Mouse (Mus musculus) granulocyte monocyte progenitor cell, adult 5-6 weeks (primary cell): ENCODE results near the gene Col6a2. TPM values are rescaled to one million over a fixed set of nuclear protein-coding genes. Genes with fewer than 3 reads are reported as not detected.

Experiments used
- ATAC-seq: replicated peaks from 2 replicates; pipeline ENCODE4 v1.8.0; 2016; ENCODE audit warnings: mild to moderate bottlenecking, moderate TSS enrichment, inconsistent platforms; ENCODE audit not compliant: poor library complexity, severe bottlenecking
- total RNA-seq, 2 experiments: library from RNA; stranded (forward) in 1 of 2; stranded (reverse) in 1 of 2; fragments of 200-712, 200-1000 nt in 1 of 2; fragments of >200 nt in 1 of 2; fragmentation: Nextera tagmentation in 1 of 2; gene quantifications; 2 replicates each; pipeline ENCODE4 v1.2.3; 2014 to 2017

Col6a2 gene
- total RNA-seq, 2 experiments from 2014 or later = not detected

GRCm38 (mm10) chr10:76554061-76554460, 69.4 kb downstream of the Col6a2 start:
- no peak for ATAC-seq

GRCm38 (mm10) chr10:76551556-76551955, 71.9 kb downstream of the Col6a2 start:
- ATAC-seq = no peak

DNA sequence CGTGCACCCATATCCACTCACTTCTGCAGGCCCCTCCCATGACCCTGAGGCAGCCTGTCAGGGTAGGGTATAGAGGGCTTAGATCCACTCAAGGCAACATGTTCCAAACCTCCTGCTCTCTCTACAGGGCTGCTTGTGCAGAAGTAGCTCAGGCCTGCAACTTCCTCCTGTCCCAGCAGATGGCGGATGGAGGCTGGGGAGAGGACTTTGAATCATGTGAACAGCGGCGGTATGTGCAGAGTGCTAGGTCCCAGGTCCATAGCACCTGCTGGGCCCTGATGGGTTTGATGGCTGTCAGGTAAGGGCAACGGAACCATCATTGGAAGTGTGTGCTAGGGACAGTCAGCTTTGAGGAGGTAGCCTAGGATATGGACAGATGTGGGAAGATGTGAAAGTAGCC, 73.0 kb downstream of the Col6a2 start:
- ATAC-seq = no peak

GRCm38 (mm10) chr10:76548218-76548617, 75.2 kb downstream of the Col6a2 start:
- ATAC-seq = no peak

DNA sequence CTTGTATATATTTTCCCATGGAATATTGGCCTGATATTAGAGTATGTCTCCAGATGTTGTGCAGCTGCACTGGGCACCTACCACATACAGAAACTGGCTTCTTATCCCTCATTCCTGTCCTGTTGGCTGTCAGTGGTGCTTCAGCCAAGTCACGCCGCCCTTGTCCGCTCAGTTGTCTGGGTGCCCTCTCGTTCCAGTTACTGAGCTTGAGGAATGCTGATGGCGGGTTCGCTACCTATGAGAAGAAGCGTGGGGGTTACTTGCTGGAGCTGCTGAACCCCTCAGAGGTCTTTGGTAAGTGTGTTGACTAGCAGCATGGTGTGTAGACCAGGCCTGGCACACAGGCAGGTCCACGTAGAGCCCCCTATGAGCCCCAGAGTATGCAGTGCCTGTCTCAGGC, 76.9 kb downstream of the Col6a2 start:
- ATAC-seq = no peak

Other genes starting within 250 kb of the Col6a2 start
- 12.7 TPM in 1 of 2 replicates, not detected in the other for gene AC141477.1, start 183.2 kb downstream of the Col6a2 start, total RNA-seq (2014; fragmentation: Nextera tagmentation)
- gene AC141477.1, start 183.2 kb downstream of the Col6a2 start, total RNA-seq (2017) = 10.5 TPM in 1 of 2 replicates, not detected in the other
- gene Pcnt, start 180.8 kb downstream of the Col6a2 start, total RNA-seq (2014; fragmentation: Nextera tagmentation) = 39.5 and 41.9 TPM in 2 replicates
- gene Pcnt, start 180.8 kb downstream of the Col6a2 start, total RNA-seq (2017) = 53.6 and 55.6 TPM in 2 replicates
- gene 2610028H24Rik, start 174.5 kb downstream of the Col6a2 start, total RNA-seq (2014; fragmentation: Nextera tagmentation) = not detected in 2 replicates
- not detected in 2 replicates for gene 2610028H24Rik, start 174.5 kb downstream of the Col6a2 start, total RNA-seq (2017)
- 63.4 and 84.6 TPM in 2 replicates for gene Mcm3ap, start 154.7 kb downstream of the Col6a2 start, total RNA-seq (2014; fragmentation: Nextera tagmentation)
- 50.6 and 60.1 TPM in 2 replicates for gene Mcm3ap, start 154.7 kb downstream of the Col6a2 start, total RNA-seq (2017)
- gene Ybey, start 154.5 kb downstream of the Col6a2 start, total RNA-seq (2014; fragmentation: Nextera tagmentation) = 3.1 and 3.6 TPM in 2 replicates
- gene Ybey, start 154.5 kb downstream of the Col6a2 start, total RNA-seq (2017) = 4.3 and 6.5 TPM in 2 replicates
- 1.8 and 13.6 TPM in 2 replicates for gene Lss, start 92.0 kb downstream of the Col6a2 start, total RNA-seq (2014; fragmentation: Nextera tagmentation)
- gene Lss, start 92.0 kb downstream of the Col6a2 start, total RNA-seq (2017) = 4.9 and 5.7 TPM in 2 replicates
- not detected in 2 replicates for gene Spatc1l, start 61.4 kb downstream of the Col6a2 start, total RNA-seq (2014; fragmentation: Nextera tagmentation)
- not detected in 2 replicates for gene Spatc1l, start 61.4 kb downstream of the Col6a2 start, total RNA-seq (2017)
- gene Ftcd, start 48.0 kb downstream of the Col6a2 start, total RNA-seq (2014; fragmentation: Nextera tagmentation) = not detected in 2 replicates
- not detected in 2 replicates for gene Ftcd, start 48.0 kb downstream of the Col6a2 start, total RNA-seq (2017)
- gene Col6a1, start 102.5 kb upstream of the Col6a2 start, total RNA-seq (2014; fragmentation: Nextera tagmentation) = not detected in 2 replicates
- not detected in 2 replicates for gene Col6a1, start 102.5 kb upstream of the Col6a2 start, total RNA-seq (2017)